Mouse (Mus musculus): ENCODE results near the gene Acaca.

Acaca gene

GRCm38 (mm10) chr11:84194751-84195150 lies 65.3 kb downstream of the Acaca start:
- in situ Hi-C loops (cut with MboI; ENCODE audit: low pct_unique_long_range_greater_than_20kb in 1 of 2, low sequenced_read_pairs in 2 of 2, unreplicated experiment in 1 of 2) = no loop called here

- in situ Hi-C loops (cut with MboI; ENCODE audit: low pct_unique_long_range_greater_than_20kb in 1 of 2, low sequenced_read_pairs in 2 of 2, unreplicated experiment in 1 of 2) = no loop called here
These were observed 68.3 kb downstream of the Acaca start for GRCm38 (mm10) chr11:84197607-84198402.

- in situ Hi-C loops (cut with MboI; ENCODE audit: low pct_unique_long_range_greater_than_20kb in 1 of 2, low sequenced_read_pairs in 2 of 2, unreplicated experiment in 1 of 2) = no loop called here
These were observed 76.3 kb downstream of the Acaca start for GRCm38 (mm10) chr11:84205776-84206175.

GRCm38 (mm10) chr11:84210876-84211275 lies 81.4 kb downstream of the Acaca start:
- in situ Hi-C loops (cut with MboI; ENCODE audit: low pct_unique_long_range_greater_than_20kb in 1 of 2, low sequenced_read_pairs in 2 of 2, unreplicated experiment in 1 of 2) = no loop called here

GRCm38 (mm10) chr11:84218951-84219350 lies 89.5 kb downstream of the Acaca start:
- in situ Hi-C loops (cut with MboI; ENCODE audit: low pct_unique_long_range_greater_than_20kb in 1 of 2, low sequenced_read_pairs in 2 of 2, unreplicated experiment in 1 of 2) = no loop called here

GRCm38 (mm10) chr11:84243562-84243961 lies 114.1 kb downstream of the Acaca start:
- in situ Hi-C loops (cut with MboI; ENCODE audit: low pct_unique_long_range_greater_than_20kb in 1 of 2, low sequenced_read_pairs in 2 of 2, unreplicated experiment in 1 of 2) = no loop called here

GRCm38 (mm10) chr11:84247370-84247769 lies 117.9 kb downstream of the Acaca start:
- in situ Hi-C loops (cut with MboI; ENCODE audit: low pct_unique_long_range_greater_than_20kb in 1 of 2, low sequenced_read_pairs in 2 of 2, unreplicated experiment in 1 of 2) = no loop called here

- in situ Hi-C loops (cut with MboI; ENCODE audit: low pct_unique_long_range_greater_than_20kb in 1 of 2, low sequenced_read_pairs in 2 of 2, unreplicated experiment in 1 of 2) = no loop called here
These were observed 121.7 kb downstream of the Acaca start for GRCm38 (mm10) chr11:84251170-84251569.

- in situ Hi-C loops (cut with MboI; ENCODE audit: low pct_unique_long_range_greater_than_20kb in 1 of 2, low sequenced_read_pairs in 2 of 2, unreplicated experiment in 1 of 2) = no loop called here
These were observed 123.0 kb downstream of the Acaca start for GRCm38 (mm10) chr11:84252425-84252824.

GRCm38 (mm10) chr11:84255879-84256278 lies 126.4 kb downstream of the Acaca start:
- in situ Hi-C loops (cut with MboI; ENCODE audit: low pct_unique_long_range_greater_than_20kb in 1 of 2, low sequenced_read_pairs in 2 of 2, unreplicated experiment in 1 of 2) = no loop called here

GRCm38 (mm10) chr11:84258053-84258710 lies 128.7 kb downstream of the Acaca start:
- in situ Hi-C loops (cut with MboI; ENCODE audit: low pct_unique_long_range_greater_than_20kb in 1 of 2, low sequenced_read_pairs in 2 of 2, unreplicated experiment in 1 of 2) = no loop called here

GRCm38 (mm10) chr11:84264490-84264889 lies 135.0 kb downstream of the Acaca start:
- in situ Hi-C loops (cut with MboI; ENCODE audit: low pct_unique_long_range_greater_than_20kb in 1 of 2, low sequenced_read_pairs in 2 of 2, unreplicated experiment in 1 of 2) = loop anchor here in 1 of 2 experiments (10.0 kb wide), 1 partner anchor 130 kb away; no protein-coding TSS in a partner anchor

- in situ Hi-C loops (cut with MboI; ENCODE audit: low pct_unique_long_range_greater_than_20kb in 1 of 2, low sequenced_read_pairs in 2 of 2, unreplicated experiment in 1 of 2) = loop anchor here in 1 of 2 experiments (10.0 kb wide), 1 partner anchor 127 kb away; no protein-coding TSS in a partner anchor
These were observed 138.6 kb downstream of the Acaca start for GRCm38 (mm10) chr11:84268068-84268467.

- in situ Hi-C loops (cut with MboI; ENCODE audit: low pct_unique_long_range_greater_than_20kb in 1 of 2, low sequenced_read_pairs in 2 of 2, unreplicated experiment in 1 of 2) = no loop called here
These were observed 141.0 kb downstream of the Acaca start for GRCm38 (mm10) chr11:84270511-84270910.

- in situ Hi-C loops (cut with MboI; ENCODE audit: low pct_unique_long_range_greater_than_20kb in 1 of 2, low sequenced_read_pairs in 2 of 2, unreplicated experiment in 1 of 2) = no loop called here
These were observed 142.5 kb downstream of the Acaca start for GRCm38 (mm10) chr11:84271948-84272347.

- in situ Hi-C loops (cut with MboI; ENCODE audit: low pct_unique_long_range_greater_than_20kb in 1 of 2, low sequenced_read_pairs in 2 of 2, unreplicated experiment in 1 of 2) = no loop called here
These were observed 143.1 kb downstream of the Acaca start for GRCm38 (mm10) chr11:84272574-84272973.

GRCm38 (mm10) chr11:84276979-84277378 lies 147.5 kb downstream of the Acaca start:
- in situ Hi-C loops (cut with MboI; ENCODE audit: low pct_unique_long_range_greater_than_20kb in 1 of 2, low sequenced_read_pairs in 2 of 2, unreplicated experiment in 1 of 2) = no loop called here

- in situ Hi-C loops (cut with MboI; ENCODE audit: low pct_unique_long_range_greater_than_20kb in 1 of 2, low sequenced_read_pairs in 2 of 2, unreplicated experiment in 1 of 2) = no loop called here
These were observed 151.8 kb downstream of the Acaca start for GRCm38 (mm10) chr11:84281280-84281679.

- in situ Hi-C loops (cut with MboI; ENCODE audit: low pct_unique_long_range_greater_than_20kb in 1 of 2, low sequenced_read_pairs in 2 of 2, unreplicated experiment in 1 of 2) = no loop called here
These were observed 153.7 kb downstream of the Acaca start for GRCm38 (mm10) chr11:84282944-84283703.
